Comparison of ENCODE assay signal across 8 mouse cellular contexts in genomic region chr11:98201791-98202640, GRCm38 (mm10). TPM values are rescaled to one million over a fixed set of nuclear protein-coding genes. Genes with fewer than 3 reads are reported as not detected.
DNase-seq lines count a peak whose midpoint lies in the region; ATAC-seq and TF ChIP-seq lines count a peak whose summit lies in the region.

No protein-coding gene starts in this region.

- H3ac ChIP-seq in myocyte (ENCODE audit: control insufficient read depth, insufficient read length) = peak overlapping the region; percentile 94

- H3K4me2 ChIP-seq in forebrain, embryonic 15.5 days (replicated peaks) = peak overlapping the region; percentile 62
- peak overlapping the region; percentile 78 for H3K4me2 ChIP-seq in intestine, embryonic 15.5 days (replicated peaks)
- peak overlapping the region; percentile 88 for H3K4me2 ChIP-seq in myocyte (ENCODE audit: low read depth)

- H3K9ac ChIP-seq in forebrain, embryonic 15.5 days (replicated peaks) = peak overlapping the region; percentile 99
- H3K9ac ChIP-seq in intestine, embryonic 15.5 days = peak overlapping the region; percentile 68
- peak overlapping the region; percentile 61 for H3K9ac ChIP-seq in liver, adult 2 months (ENCODE audit: low read depth, low read length)

- 2% methylated on average over 27 of the region's 27 CpGs for WGBS in forebrain, embryonic 15.5 days
- 2% methylated on average over 27 of the region's 27 CpGs for WGBS in intestine, embryonic 15.5 days
- WGBS in liver, adult 2 months = 2% methylated on average over 27 of the region's 27 CpGs

- H3K36me3 ChIP-seq in forebrain, embryonic 15.5 days = no peaks in the 10 kb centered on the region
- H3K36me3 ChIP-seq in intestine, embryonic 15.5 days = no peaks in the 10 kb centered on the region
- no peaks in the 10 kb centered on the region for H3K36me3 ChIP-seq in liver, adult 2 months (ENCODE audit: control insufficient read depth, insufficient read depth, low read length)
- H3K36me3 ChIP-seq in myocyte (ENCODE audit: control insufficient read depth, insufficient read depth) = no peaks in the 10 kb centered on the region

- H3K27ac ChIP-seq in forebrain, embryonic 15.5 days (replicated peaks) = peak overlapping the region; percentile 100
- peak overlapping the region; percentile 84 for H3K27ac ChIP-seq in intestine, embryonic 15.5 days
- peak overlapping the region; percentile 18 for H3K27ac ChIP-seq in liver, adult 2 months (replicated peaks; ENCODE audit: insufficient read depth, low read depth, low read length)

- peak overlapping the region; percentile 97 for H3K4me3 ChIP-seq in forebrain, embryonic 15.5 days
- H3K4me3 ChIP-seq in intestine, embryonic 15.5 days (replicated peaks) = peak overlapping the region; percentile 78
- H3K4me3 ChIP-seq in liver, adult 2 months (ENCODE audit: insufficient read depth, low read depth, low read length) = peak overlapping the region; percentile 57
- peak overlapping the region; percentile 90 for H3K4me3 ChIP-seq in myocyte

- intact Hi-C loops in gastrocnemius, postnatal 14 days (cut with DNase I; ENCODE audit: low total_unique reads) = no loop called here

- H3K9me3 ChIP-seq in forebrain, embryonic 15.5 days = no peaks in the 10 kb centered on the region
- H3K9me3 ChIP-seq in intestine, embryonic 15.5 days = no peaks in the 10 kb centered on the region

- TF ChIP-seq POLR2A in liver, adult 2 months (IDR thresholded peaks at IDR 0.05; ENCODE audit: extremely low read depth, insufficient read depth, low read length) = no peak
- TF ChIP-seq POLR2A in myocyte (IDR thresholded peaks at IDR 0.05; ENCODE audit: insufficient read length, low read depth) = peak; percentile 29

- peaks cover 27% of the 10 kb centered on the region for H3K4me1 ChIP-seq in forebrain, embryonic 15.5 days
- H3K4me1 ChIP-seq in intestine, embryonic 15.5 days (replicated peaks) = peaks cover 4% of the 10 kb centered on the region; the same call in 1 of the 2 replicates
- H3K4me1 ChIP-seq in liver, adult 2 months (ENCODE audit: control insufficient read depth, insufficient read depth, low read length) = no peaks in the 10 kb centered on the region; the same call in 1 of the 2 replicates

- peak; percentile 14 for ATAC-seq in forebrain, embryonic 15.5 days (replicated peaks)
- peak; percentile 27 for ATAC-seq in intestine, embryonic 15.5 days

- H3K27me3 ChIP-seq in forebrain, embryonic 15.5 days = no peaks in the 10 kb centered on the region
- H3K27me3 ChIP-seq in intestine, embryonic 15.5 days (replicated peaks) = no peaks in the 10 kb centered on the region
- no peaks in the 10 kb centered on the region for H3K27me3 ChIP-seq in liver, adult 2 months (ENCODE audit: control insufficient read depth, insufficient read depth, low read length)
- H3K27me3 ChIP-seq in myocyte (ENCODE audit: control insufficient read depth, insufficient read depth, insufficient read length) = peaks cover 9% of the 10 kb centered on the region

- H3K79me2 ChIP-seq in liver, adult 2 months (ENCODE audit: control insufficient read depth, insufficient read depth, low read length) = peaks cover 4% of the 10 kb centered on the region; the same call in 1 of the 2 replicates
- peaks cover 39% of the 10 kb centered on the region for H3K79me2 ChIP-seq in myocyte (ENCODE audit: control insufficient read depth, insufficient read depth)

- peak; percentile 22 for DNase-seq in gastrocnemius, postnatal 10 days
- no peak for DNase-seq in gastrocnemius, postnatal 14 days
- peak; percentile 32 for DNase-seq in c-Kit-negative CD71-positive TER-119-positive erythroid progenitor cells, embryonic 14.5 days (ENCODE audit: low read depth, low spot score)
- peak; percentile 19 for DNase-seq in liver, adult 2 months (ENCODE audit: extremely low read depth, low read depth, low spot score)
- DNase-seq in thymus, adult 18-20 months = peak; percentile 15 to 25

- no peak for TF ChIP-seq CTCF in liver, adult 2 months (IDR thresholded peaks at IDR 0.05; ENCODE audit: low read depth, low read length)

TF ChIP-seq in myocyte, 11 proteins besides CTCF, POLR2A, EP300 and RAD21:
- TF ChIP-seq MYOG (IDR thresholded peaks at IDR 0.05; ENCODE audit: control insufficient read depth in 1 of 3, insufficient read depth in 1 of 3, insufficient read length in 2 of 3, low read depth in 2 of 3) = no peak
- no peak for TF ChIP-seq TCF3 (IDR thresholded peaks at IDR 0.05; ENCODE audit: insufficient read length, low read depth)
- TF ChIP-seq TCF12 (IDR thresholded peaks at IDR 0.05; ENCODE audit: insufficient read depth, poor library complexity, severe bottlenecking) = no peak
- TF ChIP-seq CEBPB (IDR thresholded peaks at IDR 0.05; ENCODE audit: insufficient read depth, poor library complexity, severe bottlenecking) = no peak
- no peak for TF ChIP-seq REST (IDR thresholded peaks at IDR 0.05; ENCODE audit: insufficient read depth, insufficient read length)
- TF ChIP-seq E2F4 (IDR thresholded peaks at IDR 0.05; ENCODE audit: insufficient read depth) = no peak
- no peak for TF ChIP-seq USF1 (IDR thresholded peaks at IDR 0.05; ENCODE audit: low read depth)
- TF ChIP-seq SRF (IDR thresholded peaks at IDR 0.05; ENCODE audit: control insufficient read depth, insufficient read length, low read depth) = no peak
- TF ChIP-seq MAX (IDR thresholded peaks at IDR 0.05; ENCODE audit: low read depth) = no peak
- TF ChIP-seq POLR2AphosphoS2 (IDR thresholded peaks at IDR 0.05; ENCODE audit: insufficient read length, low read depth) = no peak
- no peak for TF ChIP-seq MYOD1 (IDR thresholded peaks at IDR 0.05; ENCODE audit: control insufficient read depth in 1 of 3, insufficient read length in 2 of 3, low read depth in 2 of 3)

RNA-seq across cellular contexts. Expression of gene Cdk12, which starts 0.8 kb away (rescaled TPM):
- total RNA-seq in gastrocnemius, postnatal 10 days (2021) = 10 to 100 TPM; 16.6 to 25.1 TPM
- 10 to 100 TPM; 14.6 to 17.0 TPM for total RNA-seq in gastrocnemius, postnatal 14 days (2021)
- polyA plus RNA-seq in forebrain, embryonic 15.5 days (2015; fragmentation: Nextera tagmentation; extraction: Ambion mirVana) = 13.6 and 15.8 TPM in 2 replicates
- 8.5 and 9.4 TPM in 2 replicates for polyA plus RNA-seq in intestine, embryonic 15.5 days (2015; fragmentation: Nextera tagmentation; extraction: Ambion mirVana)
- 19.5 and 20.3 TPM in 2 replicates for total RNA-seq in liver, adult 2 months (2014; rRNA removed)
- 5.8 and 7.9 TPM in 2 replicates for polyA plus RNA-seq in liver, adult 2 months (2012; rRNA removed)
- 7.3 TPM for polyA plus RNA-seq in myocyte (2012; fragmentation: generic; extraction: Trizol)

RNA-seq across cellular contexts. Expression of gene Med1, which starts 8.9 kb away (rescaled TPM):
- 10 to 100 TPM; 23.7 to 26.2 TPM for total RNA-seq in gastrocnemius, postnatal 10 days (2021)
- total RNA-seq in gastrocnemius, postnatal 14 days (2021) = 10 to 100 TPM; 23.0 to 24.6 TPM
- polyA plus RNA-seq in forebrain, embryonic 15.5 days (2015; fragmentation: Nextera tagmentation; extraction: Ambion mirVana) = 70.0 and 75.0 TPM in 2 replicates
- polyA plus RNA-seq in intestine, embryonic 15.5 days (2015; fragmentation: Nextera tagmentation; extraction: Ambion mirVana) = 53.6 and 63.0 TPM in 2 replicates
- 10.0 and 12.9 TPM in 2 replicates for total RNA-seq in liver, adult 2 months (2014; rRNA removed)
- polyA plus RNA-seq in liver, adult 2 months (2012; rRNA removed) = 5.3 and 5.6 TPM in 2 replicates
- 15.9 TPM for polyA plus RNA-seq in myocyte (2012; fragmentation: generic; extraction: Trizol)

RNA-seq across cellular contexts. Expression of gene Fbxl20, which starts 51.8 kb away (rescaled TPM):
- 10 to 100 TPM; 14.8 to 15.2 TPM for total RNA-seq in gastrocnemius, postnatal 10 days (2021)
- total RNA-seq in gastrocnemius, postnatal 14 days (2021) = 10 to 100 TPM in 1 of 2 experiments, 1 to 10 TPM in 1; 8.9 to 12.1 TPM
- polyA plus RNA-seq in forebrain, embryonic 15.5 days (2015; fragmentation: Nextera tagmentation; extraction: Ambion mirVana) = 38.4 and 42.0 TPM in 2 replicates
- 10.4 and 14.9 TPM in 2 replicates for polyA plus RNA-seq in intestine, embryonic 15.5 days (2015; fragmentation: Nextera tagmentation; extraction: Ambion mirVana)
- total RNA-seq in liver, adult 2 months (2014; rRNA removed) = 15.1 and 16.7 TPM in 2 replicates
- polyA plus RNA-seq in liver, adult 2 months (2012; rRNA removed) = 8.7 and 12.3 TPM in 2 replicates
- polyA plus RNA-seq in myocyte (2012; fragmentation: generic; extraction: Trizol) = 5.9 TPM

Comparison
In these comparisons a context has a peak if more than half of its experiments do, and no peak if none do; other contexts are left out.
1. H3K27ac ChIP-seq: peak in every context shown above with its lines; median percentile 100 in forebrain, embryonic 15.5 days; 84 in intestine, embryonic 15.5 days; 18 in liver, adult 2 months.